24 mouse cellular contexts compared by ENCODE assay signal in genomic region chr12:12307245-12307644, GRCm38 (mm10). TPM values are rescaled to one million over a fixed set of nuclear protein-coding genes. Genes with fewer than 3 reads are reported as not detected.
DNase-seq lines count a peak whose midpoint lies in the region; ATAC-seq and TF ChIP-seq lines count a peak whose summit lies in the region.
"Had no signal": no experiment of that assay in that cellular context is flagged by ENCODE, and none has a peak within 500 bp of the region (broad histone marks: within the 10 kb centered on the region; RNA-seq: fewer than 3 reads in every experiment).

No protein-coding gene starts in this region.

- no peak overlapping the region; the same call in 1 of the 2 replicates for H3K9ac ChIP-seq in heart, embryonic 12.5 days
- H3K9ac ChIP-seq in heart, postnatal 0 days (replicated peaks; ENCODE audit: low read depth, low read length), result no peak overlapping the region
- H3K9ac ChIP-seq: embryonic facial prominence, embryonic 13.5 days; kidney, embryonic 15.5 days; limb, embryonic 12.5 days; liver, embryonic 15.5 days; lung, embryonic 14.5 days had no signal

- no peak for TF ChIP-seq CTCF in heart, postnatal 0 days (IDR thresholded peaks at IDR 0.05; ENCODE audit: low read depth)

- no peak for ATAC-seq in heart, embryonic 12.5 days (ENCODE audit: insufficient number of reproducible peaks, low FRiP score)
- 0 out of 2 replicates have a peak, but pooled peaks have one; percentile 15 for ATAC-seq in heart, postnatal 0 days (ENCODE audit: insufficient read depth, low read depth)
- ATAC-seq: CD4-positive, CD25-positive, alpha-beta regulatory T cell, adult 4 months; forebrain, embryonic 16.5 days; midbrain, embryonic 16.5 days had no signal

- H3K9me3 ChIP-seq in heart, embryonic 12.5 days (replicated peaks), result no peaks in the 10 kb centered on the region
- no peaks in the 10 kb centered on the region for H3K9me3 ChIP-seq in heart, postnatal 0 days (replicated peaks; ENCODE audit: control insufficient read depth, low read length)
- H3K9me3 ChIP-seq: embryonic facial prominence, embryonic 13.5 days; kidney, embryonic 15.5 days; limb, embryonic 12.5 days; liver, embryonic 15.5 days; midbrain, embryonic 10.5 days had no signal

- TF ChIP-seq EP300 in heart, postnatal 0 days (IDR thresholded peaks at IDR 0.05; ENCODE audit: low read depth), result no peak

- no peak overlapping the region for H3K4me2 ChIP-seq in heart, embryonic 12.5 days
- no peak overlapping the region for H3K4me2 ChIP-seq in heart, postnatal 0 days (ENCODE audit: low read depth, low read length)
- H3K4me2 ChIP-seq: embryonic facial prominence, embryonic 13.5 days; kidney, embryonic 15.5 days; limb, embryonic 12.5 days; liver, embryonic 15.5 days; lung, embryonic 14.5 days had no signal

- intact Hi-C loops in heart, postnatal 10 days (cut with DNase I), result no loop called here

- H3K27ac ChIP-seq in heart, embryonic 12.5 days (ENCODE audit: poor library complexity, severe bottlenecking), result peak overlapping the region; percentile 55
- H3K27ac ChIP-seq in heart, postnatal 0 days (ENCODE audit: low read depth), result no peak overlapping the region
- H3K27ac ChIP-seq: embryonic facial prominence, embryonic 13.5 days; kidney, embryonic 15.5 days; limb, embryonic 12.5 days; liver, embryonic 15.5 days; midbrain, embryonic 10.5 days had no signal

- no peaks in the 10 kb centered on the region for H3K27me3 ChIP-seq in heart, embryonic 12.5 days (replicated peaks)
- H3K27me3 ChIP-seq in heart, postnatal 0 days (ENCODE audit: control insufficient read depth, insufficient read depth, low read length), result no peaks in the 10 kb centered on the region
- H3K27me3 ChIP-seq: embryonic facial prominence, embryonic 13.5 days; kidney, embryonic 15.5 days; limb, embryonic 12.5 days; liver, embryonic 15.5 days had no signal

- peaks cover 15% of the 10 kb centered on the region for H3K36me3 ChIP-seq in heart, embryonic 12.5 days
- H3K36me3 ChIP-seq in heart, postnatal 0 days (replicated peaks; ENCODE audit: control insufficient read depth, insufficient read depth, low read length), result no peaks in the 10 kb centered on the region; the same call in 1 of the 2 replicates
- H3K36me3 ChIP-seq: kidney, embryonic 15.5 days; limb, embryonic 12.5 days; liver, embryonic 15.5 days; midbrain, embryonic 10.5 days had no signal

- H3K4me1 ChIP-seq in heart, embryonic 12.5 days (replicated peaks), result peaks cover 38% of the 10 kb centered on the region
- peaks cover 21% of the 10 kb centered on the region; the same call in 1 of the 2 replicates for H3K4me1 ChIP-seq in heart, postnatal 0 days (ENCODE audit: control insufficient read depth, insufficient read depth)
- H3K4me1 ChIP-seq: kidney, embryonic 15.5 days; limb, embryonic 12.5 days; midbrain, embryonic 10.5 days had no signal

- WGBS in heart, embryonic 12.5 days, result 68% methylated on average over 8 of the region's 8 CpGs
- WGBS in heart, postnatal 0 days, result 72% methylated on average over 8 of the region's 8 CpGs

- no peak overlapping the region for H3K4me3 ChIP-seq in heart, embryonic 12.5 days
- H3K4me3 ChIP-seq in heart, postnatal 0 days (ENCODE audit: low read depth, low read length), result no peak overlapping the region
- H3K4me3 ChIP-seq: embryonic facial prominence, embryonic 13.5 days; kidney, embryonic 15.5 days; limb, embryonic 12.5 days; liver, embryonic 15.5 days; midbrain, embryonic 10.5 days had no signal

- DNase-seq in heart, postnatal 10 days, result no peak
- DNase-seq in heart, postnatal 0 days (ENCODE audit: low spot score), result no peak
- DNase-seq in heart, postnatal 4 days, result no peak
- DNase-seq in brain, adult 2 months (ENCODE audit: low read depth, low spot score), result peak; percentile 77
- DNase-seq in fat pad, adult 2 months (ENCODE audit: extremely low read depth, low read depth, low spot score), result peak; percentile 55
- no peak for DNase-seq in lung, postnatal 10 days
- DNase-seq: adrenal gland, postnatal 14 days; cerebellum, adult 11-12 months; cerebellum, adult 9-11 months; gastrocnemius, postnatal 10 days; kidney, adult 18-20 months; kidney, postnatal 25 days; lung, embryonic 14.5 days; thymus, adult 2 months; thymus, postnatal 36 days had no signal

RNA-seq across cellular contexts. Expression of gene Fam49a, which starts 45.3 kb away (rescaled TPM):
- 48.8 and 49.4 TPM in 2 replicates for polyA plus RNA-seq in heart, embryonic 12.5 days (2016; fragmentation: Nextera tagmentation; extraction: Ambion mirVana)
- total RNA-seq in heart, postnatal 10 days (2021), result 10 to 100 TPM; 14.7 to 15.6 TPM
- 12.4 and 21.6 TPM in 2 replicates for total RNA-seq in heart, postnatal 0 days (2014; rRNA removed; ENCODE audit: low replicate concordance)
- 15.3 and 16.5 TPM in 2 replicates for polyA plus RNA-seq in heart, postnatal 0 days (2015; fragmentation: Nextera tagmentation; extraction: Ambion mirVana)
- total RNA-seq in heart, postnatal 4 days (2021), result 10 to 100 TPM; 17.6 to 19.0 TPM

Comparison
In these comparisons a context has a peak if more than half of its experiments do, and no peak if none do; other contexts are left out.
1. DNase-seq: peak in brain, adult 2 months (single experiment) and fat pad, adult 2 months (single experiment); none in heart, postnatal 10 days (0 of 2), heart, postnatal 0 days (single experiment), heart, postnatal 4 days (single experiment) and lung, postnatal 10 days (single experiment).